Mouse (Mus musculus): ENCODE measurements at regions not wholly inside any gene's neighbourhood (a gene's known extent, or its start where the extent isn't known, plus 50 kb on each side); places are given as distances from the start of the nearest gene placed in this dataset.

DNA sequence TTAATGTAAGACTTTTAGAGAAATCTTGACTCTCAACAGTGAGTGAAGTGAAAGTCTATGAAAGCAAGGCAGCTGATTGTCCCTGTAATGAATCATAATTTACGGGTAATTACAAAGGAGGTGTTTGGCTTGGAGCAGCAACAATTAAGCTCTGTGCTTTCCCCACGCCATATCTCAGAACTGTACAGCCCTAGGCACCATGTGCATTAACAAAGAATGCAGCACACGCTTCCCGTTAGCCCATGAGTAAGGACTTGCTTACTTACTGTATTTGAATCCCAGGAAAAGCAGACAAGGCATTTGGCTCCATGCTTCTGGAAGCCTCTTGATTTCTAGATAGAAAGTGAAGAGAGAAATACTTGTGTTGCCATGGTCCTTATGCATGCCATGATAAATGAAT is 354.2 kb upstream of the Hs6st1 start:
- Histone ChIP-seq H3K27ac (ENCODE audit: control insufficient read depth, low read depth, low read length) (no peak overlapping the region), H3K27me3 (ENCODE audit: control insufficient read depth in 1 of 2, insufficient read depth in 2 of 2, low read length in 2 of 2) (0 out of 4 replicates have a peak, but pooled peaks cover 0 to 1% of the 10 kb centered on the region in 2 experiments), H3K9ac (ENCODE audit: control insufficient read depth, low read depth, low read length, poor library complexity, severe bottlenecking) (no peak overlapping the region), H3K36me3 (ENCODE audit: control insufficient read depth in 1 of 2, insufficient read depth in 2 of 2, low read length in 2 of 2) (no peaks in the 10 kb centered on the region), H3K4me1 (ENCODE audit: control insufficient read depth in 1 of 2, insufficient read depth in 2 of 2, low read length in 2 of 2) (no peaks in the 10 kb centered on the region), H3K79me2 (ENCODE audit: control insufficient read depth, insufficient read depth, low read length, poor library complexity) (no peaks in the 10 kb centered on the region), H3K4me3 (ENCODE audit: control insufficient read depth in 1 of 2, insufficient read depth in 1 of 2, low read depth in 2 of 2, low read length in 2 of 2) (no peak overlapping the region), H3K9me3 (replicated peaks; ENCODE audit: insufficient read depth, low read length) (no peaks in the 10 kb centered on the region)
- DNase-seq (ENCODE audit: low read depth, low spot score) = no peak
- TF ChIP-seq KAT2A (conservative IDR thresholded peaks at IDR 0.05; ENCODE audit: low read depth, low read length) (no peak), ZKSCAN1 (IDR thresholded peaks at IDR 0.05; ENCODE audit: low read depth, low read length) (no peak), TCF12 (IDR thresholded peaks at IDR 0.05; ENCODE audit: low read depth, low read length) (no peak), ELF1 (IDR thresholded peaks at IDR 0.05; ENCODE audit: low read depth, low read length) (no peak)

DNA sequence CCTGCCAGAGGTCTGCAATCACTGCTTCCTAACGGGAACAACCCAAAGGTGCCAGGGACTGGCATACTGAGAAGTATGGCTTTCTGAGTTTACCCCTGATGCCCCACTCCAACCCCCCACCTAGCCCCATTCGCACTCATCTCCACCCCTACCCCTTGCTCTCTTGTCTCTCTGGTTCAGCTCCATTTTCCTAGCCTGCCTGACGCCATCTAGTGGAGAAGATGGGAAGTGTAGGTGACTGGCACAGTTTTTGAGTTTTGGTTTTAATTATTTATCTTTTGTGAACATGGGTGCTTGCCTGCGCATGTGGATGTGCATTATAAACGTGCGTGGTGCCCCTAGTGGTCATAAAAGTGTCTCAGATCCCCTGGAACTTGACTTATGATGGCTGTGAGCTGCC is 352.3 kb upstream of the Hs6st1 start:
- Histone ChIP-seq H3K9ac (ENCODE audit: control insufficient read depth, low read depth, low read length, poor library complexity, severe bottlenecking) (no peak overlapping the region), H3K79me2 (ENCODE audit: control insufficient read depth, insufficient read depth, low read length, poor library complexity) (no peaks in the 10 kb centered on the region), H3K9me3 (replicated peaks; ENCODE audit: insufficient read depth, low read length) (no peaks in the 10 kb centered on the region), H3K27me3 (ENCODE audit: control insufficient read depth in 1 of 2, insufficient read depth in 2 of 2, low read length in 2 of 2) (0 out of 4 replicates have a peak, but pooled peaks cover 0 to 1% of the 10 kb centered on the region in 2 experiments), H3K27ac (ENCODE audit: control insufficient read depth, low read depth, low read length) (no peak overlapping the region), H3K4me3 (ENCODE audit: control insufficient read depth in 1 of 2, insufficient read depth in 1 of 2, low read depth in 2 of 2, low read length in 2 of 2) (no peak overlapping the region), H3K36me3 (ENCODE audit: control insufficient read depth in 1 of 2, insufficient read depth in 2 of 2, low read length in 2 of 2) (no peaks in the 10 kb centered on the region), H3K4me1 (ENCODE audit: control insufficient read depth in 1 of 2, insufficient read depth in 2 of 2, low read length in 2 of 2) (no peaks in the 10 kb centered on the region)
- DNase-seq (ENCODE audit: low read depth, low spot score) = peak; percentile 14
- TF ChIP-seq MAZ (IDR thresholded peaks at IDR 0.05; ENCODE audit: low read depth, low read length) = no peak
- peak; percentile 4 to 45 (median 36); a peak in 4 of 6 replicates for TF ChIP-seq CTCF (IDR thresholded peaks at IDR 0.05 in 2 of 3, conservative IDR thresholded peaks at IDR 0.05 in 1 of 3; ENCODE audit: control insufficient read depth in 1 of 3, insufficient read depth in 1 of 3, low read depth in 2 of 3, low read length in 3 of 3, poor library complexity in 1 of 3, severe bottlenecking in 1 of 3)
- TF ChIP-seq CHD2 (IDR thresholded peaks at IDR 0.05; ENCODE audit: low read length) = no peak
- 0 out of 2 replicates have a peak, but pooled peaks have one; percentile 30 for TF ChIP-seq SMC3 (IDR thresholded peaks at IDR 0.05; ENCODE audit: low read depth, low read length)

- Histone ChIP-seq H3K4me1 (ENCODE audit: control insufficient read depth in 1 of 2, insufficient read depth in 2 of 2, low read length in 2 of 2) (no peaks in the 10 kb centered on the region), H3K9ac (ENCODE audit: control insufficient read depth, low read depth, low read length, poor library complexity, severe bottlenecking) (no peak overlapping the region), H3K27me3 (ENCODE audit: control insufficient read depth in 1 of 2, insufficient read depth in 2 of 2, low read length in 2 of 2) (0 out of 4 replicates have a peak, but pooled peaks cover 0 to 1% of the 10 kb centered on the region in 2 experiments), H3K79me2 (ENCODE audit: control insufficient read depth, insufficient read depth, low read length, poor library complexity) (no peaks in the 10 kb centered on the region), H3K9me3 (replicated peaks; ENCODE audit: insufficient read depth, low read length) (no peaks in the 10 kb centered on the region), H3K36me3 (ENCODE audit: control insufficient read depth in 1 of 2, insufficient read depth in 2 of 2, low read length in 2 of 2) (no peaks in the 10 kb centered on the region), H3K27ac (ENCODE audit: control insufficient read depth, low read depth, low read length) (no peak overlapping the region), H3K4me3 (ENCODE audit: control insufficient read depth in 1 of 2, insufficient read depth in 1 of 2, low read depth in 2 of 2, low read length in 2 of 2) (no peak overlapping the region)
- no peak for DNase-seq (ENCODE audit: low read depth, low spot score)
- TF ChIP-seq USF1 (IDR thresholded peaks at IDR 0.05; ENCODE audit: low read depth, low read length) = no peak
- no peak for TF ChIP-seq MEF2A (IDR thresholded peaks at IDR 0.05; ENCODE audit: extremely low read depth, insufficient replicate concordance, low read depth, low read length, poor library complexity, severe bottlenecking)
- no peak for TF ChIP-seq TCF12 (IDR thresholded peaks at IDR 0.05; ENCODE audit: low read depth, low read length)
These were observed 351.0 kb upstream of the Hs6st1 start for GRCm38 (mm10) chr1:35717166-35717565.
